Mouse (Mus musculus): ENCODE results near the gene Dmrtc1a. TPM values are rescaled to one million over a fixed set of nuclear protein-coding genes. Genes with fewer than 3 reads are reported as not detected.

The Dmrtc1a gene
- polyA plus RNA-seq (2012; rRNA removed): not detected in 2 replicates

DNA sequence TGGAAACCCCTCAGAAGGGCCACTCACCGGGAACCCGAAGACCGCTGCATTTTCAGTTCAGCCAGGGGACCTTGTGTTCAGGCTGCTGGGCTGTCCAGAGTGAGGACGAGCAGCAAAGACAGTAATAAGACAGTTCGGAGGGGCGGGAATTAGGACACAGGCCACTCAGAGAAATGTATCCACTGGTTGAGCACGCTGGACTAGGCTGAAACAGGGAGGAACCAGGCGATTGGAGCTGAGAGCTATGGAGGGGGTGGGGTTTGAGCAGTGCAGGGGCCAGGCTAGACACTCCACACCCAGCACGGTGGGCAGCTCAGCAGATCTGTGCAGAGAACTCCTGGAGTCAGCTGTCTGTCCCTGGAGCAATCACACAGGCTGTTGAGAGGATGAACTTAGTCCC lies at the start of gene Dmrtc1a, which contains the start of gene 1700011M02Rik:
TSS of gene Dmrtc1a (minus strand) at position 101 of the 400 bp plus-strand sequence.
TSS of gene 1700011M02Rik (plus strand) at position 319 of the 400 bp plus-strand sequence.

DNA sequence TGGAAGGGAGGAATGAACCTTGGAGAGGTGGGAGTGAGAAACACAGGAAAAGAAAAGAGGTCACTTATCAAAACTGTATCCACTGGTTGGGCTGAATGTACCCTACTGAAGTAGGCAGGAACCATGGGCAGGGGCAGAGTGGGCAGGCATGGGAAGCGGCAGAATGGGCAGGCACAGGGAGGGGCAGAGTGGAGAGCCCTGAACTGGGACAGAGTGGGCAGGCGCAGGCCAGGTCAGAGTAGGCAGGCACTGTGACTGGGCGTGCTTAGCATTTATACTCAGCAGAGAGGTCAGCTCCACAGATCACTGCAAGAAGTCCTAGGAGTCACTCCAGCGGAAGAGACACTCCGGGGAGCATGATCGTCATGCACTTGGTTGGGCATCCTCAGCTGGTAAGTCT lies 19.6 kb upstream of the Dmrtc1a start, which contains the start of gene 1700018G05Rik:
TSS of gene 1700018G05Rik (plus strand) at position 301 of the 400 bp plus-strand sequence.

DNA sequence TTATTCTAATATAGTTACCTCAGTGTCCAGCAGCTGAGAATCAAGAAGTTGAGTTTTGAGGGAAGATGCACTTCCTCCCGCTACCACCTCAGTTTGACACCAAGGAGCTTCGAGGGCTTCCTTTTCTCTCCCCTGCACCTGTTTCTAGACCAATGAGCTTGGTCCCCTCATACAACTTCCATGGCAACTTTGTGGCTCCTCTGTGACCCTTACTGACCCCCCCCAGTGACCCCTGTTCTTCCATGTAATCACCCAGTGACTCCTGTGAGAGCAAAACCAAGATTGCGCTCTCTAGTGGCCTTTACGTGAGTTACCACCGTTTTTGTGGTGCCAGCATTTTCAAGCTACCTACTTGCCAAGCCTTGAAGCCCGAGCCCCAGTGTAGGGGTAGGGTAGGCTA lies 40.6 kb downstream of the Dmrtc1a start, which contains the start of gene 1700031F05Rik:
TSS of gene 1700031F05Rik (minus strand) at position 101 of the 400 bp plus-strand sequence.

DNA sequence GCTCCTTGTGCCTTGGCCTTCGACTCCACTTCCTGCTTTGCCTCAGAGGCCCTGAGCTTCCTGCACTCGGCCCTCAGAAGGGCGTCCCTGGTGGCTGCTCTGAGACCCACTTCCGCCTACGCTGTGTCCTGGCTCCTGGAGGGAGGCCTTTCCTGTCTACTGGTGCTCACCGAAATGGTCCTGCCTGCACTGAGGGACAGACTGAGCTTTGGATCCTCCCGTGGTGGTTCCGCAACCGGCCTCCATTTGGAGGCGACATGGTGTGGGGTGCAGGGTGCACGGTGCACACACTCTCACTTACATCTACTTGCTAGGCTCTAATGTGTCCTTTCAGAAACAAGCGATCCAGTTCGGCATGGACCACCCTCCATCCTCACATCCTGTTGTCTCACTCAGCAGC lies 54.0 kb downstream of the Dmrtc1a start, which contains the start of gene Dmrtc1c2:
TSS of gene Dmrtc1c2 (minus strand) at position 101 of the 400 bp plus-strand sequence.

Other genes starting within 250 kb of the Dmrtc1a start
- not detected in 2 replicates for gene Gm3880, start 221.7 kb downstream of the Dmrtc1a start, polyA plus RNA-seq (2012; rRNA removed)
- gene Gm9112, start 201.1 kb downstream of the Dmrtc1a start, polyA plus RNA-seq (2012; rRNA removed): not detected in 2 replicates
- not detected in 2 replicates for gene Dmrtc1b, start 200.8 kb downstream of the Dmrtc1a start, polyA plus RNA-seq (2012; rRNA removed)
- not detected in 2 replicates for gene Dmrtc1c1, start 105.7 kb downstream of the Dmrtc1a start, polyA plus RNA-seq (2012; rRNA removed)
- gene Dmrtc1c2, start 54.1 kb downstream of the Dmrtc1a start, polyA plus RNA-seq (2012; rRNA removed): not detected in 2 replicates
- not detected in 2 replicates for gene 1700031F05Rik, start 40.7 kb downstream of the Dmrtc1a start, polyA plus RNA-seq (2012; rRNA removed)
- gene 1700011M02Rik, start 218 bp upstream of the Dmrtc1a start, polyA plus RNA-seq (2012; rRNA removed): not detected in 2 replicates
- not detected in 2 replicates for gene 1700018G05Rik, start 19.7 kb upstream of the Dmrtc1a start, polyA plus RNA-seq (2012; rRNA removed)

Data from liver, embryonic 18 days (tissue).